Mouse (Mus musculus) megakaryocyte, embryonic 14.5 days (primary cell): ENCODE results near the gene P2rx6.
"Not testable (repeated sequence)": the region's sequence is repeated elsewhere in the genome, so short reads cannot be mapped to it uniquely, and the experiment has no call there.

ENCODE experiments used
- FLI1 ChIP-seq: IDR thresholded peaks from 2 replicates; pipeline ENCODE4 v1.6.1; 2012; ENCODE audit warnings: low read length, inconsistent platforms, mixed read lengths
- GATA1 ChIP-seq: IDR thresholded peaks from 3 replicates; pipeline ENCODE4 v1.6.1; 2012; ENCODE audit warnings: mixed read lengths, low read length, inconsistent platforms, borderline replicate concordance

DNA sequence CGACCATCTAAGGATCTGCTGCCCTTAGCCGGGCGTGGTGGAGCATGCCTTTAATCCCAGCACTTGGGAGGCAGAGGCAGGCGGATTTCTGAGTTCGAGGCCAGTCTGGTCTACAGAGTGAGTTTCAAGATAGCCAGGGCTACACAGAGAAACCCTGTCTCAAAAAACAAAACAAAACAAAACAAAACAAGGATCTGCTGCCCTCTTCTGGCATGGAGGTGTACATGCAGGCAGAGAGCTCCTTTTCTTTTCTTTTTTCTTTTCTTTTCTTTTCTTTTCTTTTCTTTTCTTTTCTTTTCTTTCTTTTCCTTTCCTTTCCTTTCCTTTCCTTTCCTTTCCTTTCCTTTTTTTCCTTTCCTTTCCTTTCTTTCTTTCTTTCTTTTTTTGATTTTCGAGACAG, 53.1 kb downstream of the P2rx6 start:
- not testable (repeated sequence) for TF ChIP-seq GATA1, FLI1
